Mouse (Mus musculus) brain, adult 10 weeks (tissue): ENCODE results near the gene Armt1. TPM values are rescaled to one million over a fixed set of nuclear protein-coding genes. Genes with fewer than 3 reads are reported as not detected.

Experiments used
- polyA plus RNA-seq: library from polyadenylated mRNA; stranded (reverse); fragments of 350-450 nt; fragmentation: Illumina TruSeq; extraction: RNeasy Lipid Tissue Mini Kit (QIAGEN cat#74804); gene quantifications from one replicate; pipeline ENCODE4 v1.2.3, GENCODE M21; 2015; ENCODE audit warnings: low read depth, low replicate concordance

Gene Armt1
- 28.6 TPM for polyA plus RNA-seq

GRCm38 (mm10) chr10:4432123-4432931 is at the start of gene Armt1, which contains the start of gene Rmnd1:
TSS of gene Armt1 (plus strand) at chr10:4432467.
TSS of gene Rmnd1 (minus strand) at chr10:4432388.

GRCm38 (mm10) chr10:4387701-4388383 is 44.4 kb upstream of the Armt1 start, which contains the start of gene Zbtb2:
TSS of gene Zbtb2 (minus strand) at chr10:4388108.

GRCm38 (mm10) chr10:4482355-4482754 is 50.1 kb downstream of the Armt1 start, which contains the start of gene Ccdc170:
TSS of gene Ccdc170 (plus strand) at chr10:4482502.

Other genes starting within 250 kb of the Armt1 start
- gene Akap12, start 166.1 kb upstream of the Armt1 start, polyA plus RNA-seq: 12.3 TPM
- 8.6 TPM for gene Zbtb2, start 44.4 kb upstream of the Armt1 start, polyA plus RNA-seq
- 68.7 TPM for gene Rmnd1, start 79 bp upstream of the Armt1 start, polyA plus RNA-seq
- 0.74 TPM for gene Ccdc170, start 50.0 kb downstream of the Armt1 start, polyA plus RNA-seq
- gene Esr1, start 179.1 kb downstream of the Armt1 start, polyA plus RNA-seq: 1.9 TPM